Mouse (Mus musculus) frontal cortex, adult 2 months (tissue): ENCODE data around the gene Ddrgk1. TPM values are rescaled to one million over a fixed set of nuclear protein-coding genes. Genes with fewer than 3 reads are reported as not detected.
"Not testable (repeated sequence)": the region's sequence is repeated elsewhere in the genome, so short reads cannot be mapped to it uniquely, and the experiment has no call there.

Source experiments
- DNase-seq, 2 experiments: peaks; one replicate each; pipeline ENCODE4 v3.0.0; 2022; ENCODE audit warnings: low spot score in 1 of 2; ENCODE audit errors: extremely low spot score in 1 of 2
- polyA plus RNA-seq: library from polyadenylated mRNA; depleted of rRNA; stranded (reverse); fragments of >200 nt; gene quantifications from 2 replicates; pipeline ENCODE4 v1.2.3, GENCODE M21; 2012

Gene Ddrgk1
- polyA plus RNA-seq, 1 experiment = 108 TPM

DNA sequence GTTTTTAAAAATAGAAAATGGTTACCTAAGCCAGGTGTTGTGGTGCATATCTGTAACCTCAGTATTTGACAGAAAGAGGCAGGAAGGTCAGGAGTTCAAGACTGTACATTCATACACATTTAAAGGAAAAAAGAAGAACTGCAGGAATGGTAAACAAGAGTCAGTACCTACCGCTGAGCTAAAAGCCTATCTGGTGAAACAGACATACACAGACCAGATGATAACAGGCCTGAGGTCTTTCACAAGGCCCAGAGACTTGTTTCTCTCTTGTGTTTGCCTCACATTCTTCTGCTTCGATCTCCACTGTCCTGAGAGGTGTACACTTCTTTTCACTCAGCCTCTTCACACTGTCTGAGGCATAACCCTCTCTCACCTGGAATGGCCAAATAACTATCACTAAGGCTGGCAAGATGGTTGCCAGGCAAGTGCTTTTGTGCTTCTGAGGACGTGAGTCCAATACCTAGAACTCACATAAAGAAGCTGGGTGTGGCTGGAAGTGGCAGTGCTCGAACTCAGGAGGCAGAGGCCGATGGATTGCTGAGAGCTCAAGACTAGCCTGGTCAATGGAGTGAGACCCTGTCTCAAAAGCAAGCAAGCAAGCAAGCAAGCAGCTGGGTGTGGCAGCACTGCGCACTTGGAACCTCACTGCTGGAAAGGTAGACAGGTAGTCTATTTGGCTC lies 8.7 kb downstream of the Ddrgk1 start:
- DNase-seq = no peak

DNA sequence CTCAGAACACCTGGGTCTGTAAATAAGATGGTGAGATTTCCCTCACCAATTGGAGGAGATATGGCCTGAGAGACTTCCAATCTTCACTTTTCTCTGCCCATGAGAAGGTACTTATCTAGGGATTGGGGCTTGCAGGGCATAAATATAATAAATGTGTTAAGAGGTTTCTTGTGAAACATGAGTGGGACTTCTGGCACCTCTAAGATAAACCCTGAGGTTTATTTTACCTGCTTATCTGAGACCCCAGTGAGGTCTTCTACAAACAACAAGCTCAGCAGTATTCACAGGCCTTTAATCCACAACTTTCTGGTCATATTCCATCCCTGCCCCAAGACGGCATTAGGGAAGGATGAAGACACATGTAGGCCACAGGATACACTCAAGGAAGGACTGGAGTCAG lies 10.7 kb downstream of the Ddrgk1 start:
- DNase-seq = no peak

DNA sequence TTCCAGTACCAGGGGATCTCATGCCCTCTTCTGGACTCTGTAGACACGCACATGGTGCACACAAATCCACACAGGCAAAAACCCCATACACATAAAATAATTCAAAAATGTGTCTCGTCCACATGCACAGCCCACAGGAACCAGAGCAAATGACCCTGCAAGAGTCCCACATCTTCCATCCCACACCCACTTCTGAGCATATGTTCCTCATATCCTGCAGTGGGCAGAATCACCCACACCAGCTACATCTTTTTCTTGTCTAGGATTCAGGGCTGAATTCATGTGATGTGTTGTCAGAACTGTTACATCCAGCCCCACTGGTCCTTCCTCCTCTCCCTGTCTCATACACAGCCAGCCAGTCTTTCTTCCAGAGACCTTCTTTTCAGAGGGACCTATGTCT lies 11.2 kb downstream of the Ddrgk1 start:
- DNase-seq = peak in 1 of 2 experiments; percentile 70

DNA sequence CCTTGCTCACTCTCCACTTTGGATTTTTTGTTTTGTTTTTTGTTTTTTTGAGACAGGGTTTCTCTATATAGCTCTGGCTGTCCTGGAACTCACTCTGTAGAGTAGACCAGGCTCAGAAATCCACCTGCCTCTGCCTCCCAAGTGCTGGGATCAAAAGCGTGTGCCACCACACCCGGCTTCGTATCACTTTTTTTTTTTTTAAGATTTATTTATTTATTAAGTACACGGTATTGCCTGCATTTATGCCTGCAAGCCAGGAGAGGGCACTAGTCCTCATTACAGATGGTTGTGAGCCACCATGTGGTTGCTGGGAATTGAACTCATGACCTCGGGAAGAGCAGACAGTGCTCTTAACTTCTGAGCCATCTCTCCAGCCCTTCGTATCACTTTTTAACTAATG lies 15.4 kb downstream of the Ddrgk1 start:
- DNase-seq = not testable (repeated sequence)

DNA sequence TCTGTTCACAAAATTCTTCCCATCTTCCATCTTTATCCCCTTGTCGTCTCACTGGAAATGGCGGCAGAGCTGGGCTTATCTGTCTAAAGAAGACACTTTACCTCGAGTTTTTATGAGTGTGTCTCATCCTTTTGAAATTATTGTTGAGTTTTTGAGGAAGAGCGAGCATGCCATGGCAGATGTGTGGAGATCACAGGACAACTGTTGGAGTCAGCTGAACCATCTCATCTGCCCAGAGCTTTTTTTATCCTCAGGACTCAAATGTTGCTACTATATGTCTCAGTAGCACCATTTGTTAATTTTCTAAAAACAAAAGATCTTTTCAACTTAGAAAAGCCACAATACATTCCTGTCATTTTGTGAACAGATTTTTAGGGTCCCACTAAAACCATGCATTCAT lies 19.3 kb downstream of the Ddrgk1 start:
- DNase-seq = no peak

DNA sequence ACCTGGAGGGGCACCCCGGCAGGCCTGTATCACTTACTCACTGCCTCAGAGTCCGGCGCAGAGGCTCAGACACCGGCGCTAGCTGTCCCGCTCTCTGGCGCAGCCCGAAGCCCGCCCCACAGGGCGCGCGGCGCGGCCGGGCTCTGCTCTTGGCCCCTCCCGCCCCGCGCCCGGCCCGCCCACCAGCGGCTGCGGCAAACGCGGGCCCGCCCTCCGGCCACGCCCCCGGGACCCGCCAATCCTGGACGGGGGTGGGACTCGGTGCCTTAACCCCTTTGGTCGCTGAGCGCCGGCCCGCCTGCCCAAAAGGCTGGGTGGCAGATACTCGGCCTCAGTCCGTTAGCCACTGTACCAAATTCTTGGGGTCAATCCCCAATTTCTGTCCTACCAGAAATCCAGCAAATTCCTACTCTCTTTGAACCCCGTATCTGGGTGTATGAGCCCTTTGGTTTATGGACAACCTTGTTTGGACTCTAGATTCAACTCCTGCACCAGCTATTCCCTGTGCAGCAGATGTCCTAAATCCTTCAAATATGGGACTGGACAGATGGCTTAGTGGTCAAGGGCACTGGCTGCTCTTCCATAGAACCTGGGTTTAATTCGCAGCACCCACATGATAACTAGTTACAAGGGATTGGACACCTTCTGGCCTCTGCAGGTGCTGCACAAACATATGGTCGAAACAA lies 21.6 kb downstream of the Ddrgk1 start, which contains the start of gene Lzts3:
Gene Lzts3, minus strand, starts transcription at position 120 of the 686 bp plus-strand sequence.
- DNase-seq = peak in 1 of 2 experiments; percentile 91

DNA sequence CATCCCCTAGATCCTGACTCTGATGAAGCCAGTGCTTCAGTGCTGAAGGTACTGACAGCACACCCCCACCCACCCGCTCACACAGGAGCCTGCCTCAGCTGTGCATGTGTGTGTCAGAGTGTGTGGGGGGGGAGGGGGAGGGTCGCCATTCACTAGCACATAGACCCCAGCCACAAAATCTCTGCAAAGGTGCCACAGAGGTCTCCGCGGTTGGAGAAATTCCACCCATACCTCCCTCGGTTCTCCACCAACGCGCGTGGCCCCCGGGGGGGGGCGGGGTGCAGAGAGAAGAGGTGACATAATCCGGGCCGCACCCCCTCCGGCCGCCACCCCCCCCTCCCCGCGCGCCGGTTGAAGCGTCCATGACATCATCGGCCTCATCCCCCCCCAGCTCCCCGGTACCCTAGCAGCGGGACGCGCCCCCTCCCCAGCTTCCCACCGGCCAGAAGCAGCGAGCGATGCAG lies 22.2 kb downstream of the Ddrgk1 start:
- no peak for DNase-seq

DNA sequence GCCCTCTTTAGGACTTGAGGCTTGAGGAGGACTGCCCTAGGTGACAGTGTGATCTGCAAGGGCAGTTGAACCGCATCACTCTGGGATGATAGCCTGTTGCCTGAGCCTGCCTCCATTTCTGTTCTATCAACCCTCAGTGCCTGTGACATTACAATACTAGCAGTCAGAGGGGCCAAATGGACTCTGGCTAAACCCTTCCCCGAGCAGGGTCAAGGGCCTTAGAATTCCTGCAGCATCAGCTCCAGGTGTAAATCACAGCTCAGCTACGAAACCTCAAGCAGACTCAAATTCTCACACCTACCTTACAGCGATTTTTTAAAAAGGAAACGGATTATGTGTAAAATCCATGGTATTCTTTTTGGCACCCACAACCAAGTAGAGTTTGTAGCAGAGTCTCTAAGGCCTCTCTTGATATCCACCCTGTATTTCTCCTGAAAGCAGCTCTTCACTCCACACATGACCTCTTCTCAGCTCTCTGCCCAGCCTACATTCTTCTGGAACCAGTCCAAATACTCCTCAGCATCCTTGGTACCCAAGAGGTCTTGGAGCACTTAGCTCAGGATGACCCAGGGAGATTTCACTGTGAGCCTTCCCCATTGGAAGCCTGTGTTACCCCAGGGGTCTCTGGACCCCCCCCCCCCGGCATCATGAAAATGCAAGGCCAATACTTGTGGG lies 23.0 kb downstream of the Ddrgk1 start:
- no peak for DNase-seq

DNA sequence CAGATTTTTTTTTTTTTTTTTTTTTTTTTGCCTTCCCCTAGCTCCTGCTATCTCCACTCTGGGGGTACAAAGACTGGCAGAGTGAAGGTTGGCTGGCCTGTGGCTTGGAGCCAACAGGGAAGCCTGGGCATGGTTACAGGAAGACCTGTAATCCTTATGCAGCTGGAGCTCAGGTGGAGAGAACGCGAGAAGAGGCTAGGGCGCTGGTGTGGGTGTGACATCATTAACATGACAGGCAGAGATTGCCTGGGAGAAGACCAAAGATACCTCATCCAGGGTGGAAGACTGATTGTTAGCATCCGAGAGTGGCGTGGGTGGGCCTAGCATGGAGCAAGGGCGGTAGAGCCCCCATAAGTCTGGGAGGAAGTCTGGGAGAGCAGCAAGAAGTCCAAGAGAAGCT lies 25.2 kb downstream of the Ddrgk1 start:
- no peak for DNase-seq

DNA sequence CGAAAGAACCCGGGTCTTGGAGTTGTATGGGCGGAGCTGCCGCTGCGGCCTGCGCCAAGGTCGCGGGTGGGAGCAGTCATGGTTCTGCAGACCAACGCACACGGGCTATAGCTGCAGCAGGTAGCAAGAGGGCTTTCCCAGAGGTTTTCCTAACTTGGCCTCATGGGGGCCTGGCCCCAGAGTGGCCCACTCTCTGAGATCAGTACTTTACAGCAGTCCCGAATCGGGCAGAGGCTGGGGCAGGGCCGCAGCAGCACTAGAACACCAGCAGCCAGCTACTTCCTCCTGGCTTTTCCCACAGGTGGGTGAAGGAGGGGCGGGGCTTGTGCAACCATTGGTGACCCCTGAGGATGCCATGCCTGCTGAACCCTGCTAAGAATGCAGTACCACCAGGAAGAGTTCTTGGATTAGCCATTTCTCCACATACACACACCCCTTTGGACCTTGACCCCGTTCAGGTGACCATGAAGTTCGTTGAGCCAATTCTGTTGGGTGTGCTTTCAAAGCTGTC lies 26.3 kb downstream of the Ddrgk1 start:
- DNase-seq = no peak

DNA sequence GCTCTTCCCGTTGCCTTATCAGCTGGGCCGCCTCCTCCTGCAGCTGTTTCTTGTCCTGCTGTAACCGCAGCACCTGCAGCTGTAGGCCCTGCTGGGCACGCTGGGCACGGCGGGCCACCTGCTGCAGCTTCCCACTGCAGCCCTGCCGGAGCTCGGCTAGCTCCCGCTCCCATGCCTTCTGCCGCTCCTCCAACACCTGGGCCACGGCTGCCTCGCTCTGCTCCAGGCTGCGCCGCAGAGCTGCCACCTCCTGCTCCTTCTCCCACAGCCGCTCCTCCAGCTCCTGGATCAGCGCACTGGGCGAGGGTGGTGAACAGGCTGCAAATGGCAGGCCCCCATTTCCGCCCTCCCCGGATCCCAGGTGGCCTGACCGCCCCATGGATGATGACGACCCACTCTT lies 28.6 kb downstream of the Ddrgk1 start:
- no peak for DNase-seq

DNA sequence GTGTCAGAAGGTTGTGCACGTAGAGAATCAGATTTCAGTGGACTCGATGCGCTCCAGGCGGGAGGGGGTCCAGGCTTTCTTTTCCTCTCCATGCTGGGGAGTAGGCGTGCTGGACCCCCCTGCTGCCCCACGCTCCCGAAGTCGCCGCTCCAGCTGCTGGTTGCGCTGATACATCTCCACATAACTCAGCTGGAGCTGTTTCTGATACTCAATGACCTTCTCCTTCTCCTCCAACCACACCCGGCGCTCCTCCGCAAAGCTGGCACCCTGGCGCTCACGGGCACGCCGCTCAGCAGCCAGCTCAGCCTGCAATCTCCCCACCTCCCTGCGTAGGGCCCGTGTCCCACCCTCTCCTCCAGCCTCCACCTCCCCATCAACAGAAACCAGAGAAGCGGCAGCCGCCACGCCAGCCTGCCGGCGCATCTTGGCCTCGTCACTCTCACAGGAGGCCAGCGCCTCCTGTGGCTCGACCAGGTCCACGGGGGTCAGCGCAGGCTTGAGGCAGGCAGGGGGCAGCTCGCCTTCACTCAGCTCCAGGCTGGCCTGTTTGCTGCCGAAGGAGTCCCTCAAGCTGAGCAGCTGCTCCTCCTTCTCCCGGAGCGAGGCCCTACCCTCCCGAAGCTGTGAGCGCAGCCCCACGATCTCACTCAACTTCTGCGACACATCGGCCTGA lies 29.6 kb downstream of the Ddrgk1 start:
- DNase-seq = no peak

DNA sequence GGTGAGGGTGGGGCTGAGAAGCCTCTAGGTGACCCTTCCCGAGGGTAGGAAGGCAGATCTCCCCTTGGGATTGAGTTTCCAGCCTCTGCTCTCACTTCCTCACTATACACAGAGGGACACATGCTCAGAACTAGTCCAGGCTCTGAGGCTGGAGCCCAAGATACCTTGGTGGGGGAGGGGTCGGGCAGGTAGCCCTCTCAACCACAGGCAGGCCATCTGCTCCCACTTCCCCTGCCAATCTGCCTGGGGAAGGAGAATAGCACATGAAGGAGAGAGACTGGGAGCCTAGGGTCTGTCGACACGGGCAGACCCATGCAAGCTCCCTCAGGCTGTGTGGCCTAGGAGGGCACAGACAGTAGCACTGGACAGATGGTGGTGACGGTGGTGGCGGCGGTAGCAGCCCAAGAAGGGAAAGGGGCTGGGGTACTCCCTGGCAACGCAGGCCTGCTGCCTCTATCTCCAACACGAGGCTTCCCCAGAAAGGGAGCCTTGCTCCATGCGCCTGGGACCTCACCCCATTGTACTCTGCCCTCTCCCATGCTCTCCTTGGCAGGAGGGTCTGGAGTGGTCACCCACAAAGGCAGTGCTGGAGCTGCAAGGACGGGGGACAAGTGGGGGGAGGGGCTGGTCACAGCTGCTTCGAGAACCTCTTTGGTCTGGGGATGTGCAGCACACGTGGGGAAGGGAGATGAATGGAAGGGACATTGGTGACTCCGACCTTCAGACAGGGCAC lies 30.3 kb downstream of the Ddrgk1 start:
- DNase-seq = no peak

DNA sequence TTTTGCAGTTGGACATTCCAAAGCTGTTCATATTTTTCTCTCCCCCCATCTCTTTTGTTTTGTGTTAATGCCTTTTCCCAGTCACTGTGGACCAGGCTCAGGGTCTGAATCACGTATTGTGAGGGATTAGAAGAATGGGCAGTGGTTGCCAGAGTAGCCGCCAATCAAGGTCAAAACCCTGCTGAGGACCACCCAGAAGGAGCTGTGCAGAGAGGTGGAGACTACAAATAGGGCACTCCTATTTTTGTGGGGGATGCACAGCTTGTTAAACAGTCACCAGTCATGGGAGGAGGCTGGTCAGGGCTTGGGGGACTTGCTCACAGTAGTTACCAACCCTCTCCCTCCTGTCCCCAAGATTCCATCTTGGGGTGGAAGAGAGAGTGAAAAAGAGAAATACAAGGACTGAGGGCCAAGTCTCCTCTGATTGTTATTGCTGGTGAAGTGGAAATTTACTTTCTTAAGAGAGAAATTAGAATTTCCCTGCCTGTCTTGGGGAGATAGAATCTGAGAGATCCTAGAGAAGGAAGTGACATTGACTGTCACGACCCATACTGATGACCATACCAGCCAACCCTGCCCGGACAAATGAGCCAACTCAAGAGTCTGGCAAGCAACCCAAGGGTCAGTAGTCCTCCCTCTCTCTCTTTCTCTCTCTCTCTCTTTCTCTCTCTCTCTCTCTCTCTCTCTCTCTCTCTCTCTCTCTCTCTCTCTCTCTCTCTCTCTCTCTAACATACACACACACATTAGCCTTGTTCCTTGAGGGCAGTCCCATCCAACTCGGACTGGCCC lies 31.4 kb downstream of the Ddrgk1 start:
- DNase-seq = no peak

DNA sequence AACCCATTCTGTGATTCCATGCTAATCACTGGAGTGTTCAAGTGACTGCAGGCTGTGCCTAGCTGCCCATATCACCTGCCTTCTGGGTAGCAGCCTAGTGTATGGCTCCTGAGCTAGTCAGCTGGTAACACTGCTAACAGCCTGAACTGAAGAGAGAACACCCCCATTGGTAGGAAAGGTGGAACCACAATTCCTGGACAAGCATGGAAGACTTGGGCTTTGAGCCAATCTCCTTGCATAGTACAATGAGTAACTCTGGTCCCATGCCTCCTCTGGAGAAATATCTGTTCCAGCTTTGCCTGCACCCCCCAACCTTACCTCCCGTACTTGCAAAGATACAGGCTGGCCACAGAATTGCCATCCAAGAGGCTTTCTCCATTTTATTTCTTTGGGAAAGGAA lies 32.0 kb downstream of the Ddrgk1 start:
- DNase-seq = peak in 1 of 2 experiments; percentile 62

DNA sequence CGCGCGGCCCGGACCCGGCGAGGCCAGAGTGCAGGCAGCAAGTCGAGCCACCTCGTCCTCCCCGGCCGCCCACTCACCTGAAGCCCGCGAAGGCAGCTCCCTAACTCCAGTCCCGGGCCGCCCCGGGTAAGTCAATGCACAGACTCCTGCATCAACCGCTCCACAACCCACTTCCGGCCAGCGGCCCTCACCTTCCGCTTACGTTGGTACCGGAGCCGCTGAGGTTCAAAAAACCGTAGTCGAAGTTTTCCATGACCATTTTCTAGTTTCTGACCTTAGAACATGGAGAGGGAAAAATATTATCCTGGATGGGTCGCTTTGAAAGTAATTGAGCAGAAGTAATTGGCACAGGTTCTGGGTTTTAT lies 34.6 kb downstream of the Ddrgk1 start, which contains the start of the genes Fastkd5 and Ubox5:
Gene Fastkd5, minus strand, starts transcription at position 189 of the 365 bp plus-strand sequence.
Gene Ubox5, minus strand, starts transcription at position 200 of the 365 bp plus-strand sequence.
- peak; percentile 81 to 95 for DNase-seq

DNA sequence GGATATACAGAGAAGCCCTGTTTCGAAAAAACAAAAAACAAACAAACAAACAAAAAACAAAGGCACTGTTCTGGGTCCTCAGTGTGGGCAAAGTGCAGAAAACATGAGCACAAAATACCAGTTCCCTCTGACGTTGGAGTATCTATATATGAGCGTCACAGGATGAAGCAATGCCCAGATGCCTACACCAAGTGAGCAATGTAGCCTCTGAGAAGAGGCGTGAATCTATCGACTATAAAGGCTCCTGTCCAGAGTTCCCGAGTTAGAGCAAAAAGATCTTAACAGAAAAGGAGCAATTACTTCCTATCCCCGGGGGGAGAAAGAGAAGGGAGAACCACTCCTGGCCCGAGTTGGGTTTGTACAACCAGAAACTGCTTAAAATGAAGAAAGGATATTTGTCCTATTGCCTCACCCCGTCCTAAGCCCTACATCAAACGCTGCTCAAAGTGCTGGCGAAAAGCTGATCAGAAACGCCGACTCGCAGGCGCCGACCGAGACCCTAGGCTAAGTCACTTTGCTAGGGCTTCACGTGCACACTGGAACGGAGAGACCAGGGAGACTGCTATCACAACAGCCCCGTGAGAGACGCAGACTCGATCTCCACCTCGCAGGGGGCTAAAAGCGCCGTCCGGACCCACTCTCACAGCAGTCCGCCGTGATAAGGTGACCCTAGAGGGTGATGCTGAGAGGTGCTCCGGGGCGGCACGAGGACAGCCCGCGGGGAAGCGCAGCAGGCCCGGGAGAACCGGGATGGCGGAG lies 35.2 kb downstream of the Ddrgk1 start:
- no peak for DNase-seq

DNA sequence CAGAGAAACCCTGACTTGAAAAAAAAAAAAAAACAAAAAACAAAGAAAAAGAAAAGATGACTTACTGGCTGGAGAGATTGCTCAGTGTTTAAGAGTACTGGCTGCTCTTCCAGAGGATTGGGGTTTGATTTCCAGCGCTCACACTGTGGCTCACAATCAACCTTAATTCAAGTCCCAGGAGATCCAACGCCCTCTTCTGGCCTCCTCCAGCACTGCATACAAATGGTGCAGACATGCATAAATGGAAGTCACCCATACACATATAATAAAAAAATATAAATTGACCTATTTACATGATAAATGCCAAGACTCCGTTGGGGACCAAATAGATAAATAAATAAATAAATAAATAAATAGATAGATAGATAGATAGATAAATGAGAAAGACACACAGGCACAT lies 36.0 kb downstream of the Ddrgk1 start:
- DNase-seq = no peak

DNA sequence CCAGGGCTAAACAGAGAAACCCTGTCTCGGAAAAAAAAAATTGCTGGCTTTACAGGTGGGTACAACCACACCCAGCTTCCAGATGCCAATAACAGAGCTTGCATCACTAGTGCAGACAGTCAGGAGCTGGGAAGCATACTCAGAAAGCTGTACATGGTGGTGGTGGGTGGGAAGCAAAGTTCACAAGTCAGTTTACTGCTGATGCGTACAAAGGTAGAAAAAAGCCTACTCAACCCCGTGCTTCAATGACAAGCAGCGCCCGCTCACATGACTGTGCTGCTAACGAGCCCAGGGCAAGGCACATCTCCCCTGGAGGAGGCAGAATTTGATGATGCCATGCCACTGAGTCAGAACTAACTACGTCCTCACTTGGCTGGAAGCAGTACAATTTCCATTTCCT lies 45.5 kb downstream of the Ddrgk1 start:
- no peak for DNase-seq
